Mouse (Mus musculus): ENCODE measurements around the gene Mllt3. TPM values are rescaled to one million over a fixed set of nuclear protein-coding genes. Genes with fewer than 3 reads are reported as not detected.

Gene Mllt3
- polyA plus RNA-seq, 1 experiment = 64.2 TPM

DNA sequence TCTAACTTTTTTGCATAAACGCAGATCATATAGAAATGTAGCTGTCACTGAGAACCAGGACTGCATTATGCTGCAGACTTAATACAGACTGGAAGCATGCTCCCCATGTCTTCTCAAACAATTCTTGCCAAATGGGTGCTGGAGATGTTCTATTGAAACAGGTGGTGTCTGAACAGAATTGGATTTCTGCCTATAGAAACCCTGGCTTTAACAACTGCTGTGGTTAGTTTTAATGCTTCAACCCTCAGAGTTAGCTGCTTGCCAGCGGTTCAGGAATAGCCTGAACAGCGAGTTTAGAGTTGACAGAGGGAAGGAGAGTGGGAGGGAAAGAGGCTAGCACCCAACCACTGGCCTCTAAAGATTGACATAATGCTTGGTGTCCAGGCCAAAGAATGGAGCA lies 166.6 kb downstream of the Mllt3 start:
- peak; percentile 46 for DNase-seq (ENCODE audit: low read depth)
- TF ChIP-seq CTCF (IDR thresholded peaks at IDR 0.05; ENCODE audit: borderline replicate concordance, extremely low read depth, insufficient read depth, insufficient read length) (no peak), POLR2A (IDR thresholded peaks at IDR 0.05; ENCODE audit: borderline replicate concordance, extremely low read depth, insufficient read depth, insufficient read length, poor library complexity, severe bottlenecking) (no peak)

DNA sequence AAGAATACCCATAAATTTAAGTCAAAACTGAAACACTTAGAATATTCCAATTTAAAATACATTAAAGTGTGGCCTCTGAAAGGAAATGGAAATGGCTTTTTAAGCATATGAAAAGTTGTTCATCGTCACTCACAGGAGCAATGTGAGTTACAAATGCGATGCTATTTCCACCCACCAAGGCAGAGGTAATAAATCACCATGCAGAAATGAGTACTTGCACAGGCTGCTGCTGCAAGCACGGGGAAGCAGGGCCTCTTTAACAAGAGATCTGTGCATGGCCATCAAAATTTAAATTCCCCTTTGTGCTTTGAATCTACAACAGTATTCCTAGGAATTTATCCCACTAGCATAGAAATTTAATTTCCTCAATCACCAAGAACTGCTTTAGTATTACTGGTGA lies 167.3 kb downstream of the Mllt3 start:
- no peak for TF ChIP-seq CTCF (IDR thresholded peaks at IDR 0.05; ENCODE audit: borderline replicate concordance, extremely low read depth, insufficient read depth, insufficient read length)
- TF ChIP-seq POLR2A (IDR thresholded peaks at IDR 0.05; ENCODE audit: borderline replicate concordance, extremely low read depth, insufficient read depth, insufficient read length, poor library complexity, severe bottlenecking) = no peak
- no peak for DNase-seq (ENCODE audit: low read depth)

DNA sequence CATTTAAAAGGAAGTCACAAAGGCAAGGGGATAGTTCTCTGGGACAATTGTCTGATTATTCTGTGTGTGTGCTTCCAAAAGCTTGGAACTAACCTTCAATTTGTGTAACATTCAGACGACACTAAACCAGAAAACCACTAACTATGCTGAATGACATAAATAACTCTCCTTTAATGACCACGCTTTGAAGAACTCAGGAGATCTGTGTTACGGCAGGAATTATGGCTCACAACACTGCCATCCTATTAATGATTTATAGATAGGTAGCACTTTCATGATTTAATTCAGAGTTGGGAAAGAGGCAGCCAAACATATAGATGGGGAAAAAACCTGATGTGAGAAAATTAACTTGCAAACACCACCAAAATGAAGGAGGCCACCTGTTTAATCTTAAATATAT lies 168.1 kb downstream of the Mllt3 start:
- DNase-seq (ENCODE audit: low read depth) = no peak
- TF ChIP-seq CTCF (IDR thresholded peaks at IDR 0.05; ENCODE audit: borderline replicate concordance, extremely low read depth, insufficient read depth, insufficient read length) (no peak), POLR2A (IDR thresholded peaks at IDR 0.05; ENCODE audit: borderline replicate concordance, extremely low read depth, insufficient read depth, insufficient read length, poor library complexity, severe bottlenecking) (no peak)

DNA sequence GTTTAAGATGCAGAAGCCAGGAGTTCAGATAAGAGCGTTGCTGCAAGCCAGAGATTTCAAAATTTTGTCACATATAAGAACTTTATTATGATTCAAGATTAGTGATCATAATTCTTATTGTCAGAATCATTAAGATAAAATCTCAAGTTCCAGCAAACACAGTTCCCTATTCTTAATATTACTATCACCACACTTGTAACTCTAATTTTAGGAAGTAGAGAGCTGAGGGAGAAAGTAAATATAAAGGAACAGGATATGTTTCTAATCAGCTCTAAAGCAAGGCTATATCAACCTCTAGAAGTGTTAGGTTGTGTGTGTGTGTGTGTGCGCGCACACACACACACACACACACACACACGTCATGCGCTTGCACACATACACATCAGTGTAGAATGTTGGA lies 170.0 kb downstream of the Mllt3 start:
- TF ChIP-seq CTCF (IDR thresholded peaks at IDR 0.05; ENCODE audit: borderline replicate concordance, extremely low read depth, insufficient read depth, insufficient read length) = no peak
- TF ChIP-seq POLR2A (IDR thresholded peaks at IDR 0.05; ENCODE audit: borderline replicate concordance, extremely low read depth, insufficient read depth, insufficient read length, poor library complexity, severe bottlenecking) = no peak

DNA sequence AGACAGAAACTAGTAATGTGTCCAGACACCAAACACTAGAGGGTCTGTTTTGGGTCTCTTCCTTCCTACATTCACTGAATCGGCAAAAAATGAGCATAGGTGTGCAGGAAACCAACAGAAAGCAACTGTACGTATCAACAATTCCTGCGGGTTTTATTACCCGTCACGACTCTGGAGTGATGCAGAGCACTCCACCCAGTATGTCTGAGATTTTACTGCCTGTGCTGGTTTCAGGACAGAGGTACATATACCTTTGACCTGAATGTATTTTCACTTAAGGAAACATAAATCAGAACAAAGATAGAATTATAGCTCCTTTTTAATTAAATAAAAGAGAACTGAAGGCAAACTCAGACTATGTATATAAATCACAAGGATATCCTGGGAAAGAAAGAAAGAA lies 172.4 kb downstream of the Mllt3 start:
- TF ChIP-seq CTCF (IDR thresholded peaks at IDR 0.05; ENCODE audit: borderline replicate concordance, extremely low read depth, insufficient read depth, insufficient read length) = no peak
- TF ChIP-seq POLR2A (IDR thresholded peaks at IDR 0.05; ENCODE audit: borderline replicate concordance, extremely low read depth, insufficient read depth, insufficient read length, poor library complexity, severe bottlenecking) = no peak

More for the DNA sequence above, 170.0 kb downstream of the Mllt3 start:
- DNase-seq (ENCODE audit: low read depth) = no peak

DNA sequence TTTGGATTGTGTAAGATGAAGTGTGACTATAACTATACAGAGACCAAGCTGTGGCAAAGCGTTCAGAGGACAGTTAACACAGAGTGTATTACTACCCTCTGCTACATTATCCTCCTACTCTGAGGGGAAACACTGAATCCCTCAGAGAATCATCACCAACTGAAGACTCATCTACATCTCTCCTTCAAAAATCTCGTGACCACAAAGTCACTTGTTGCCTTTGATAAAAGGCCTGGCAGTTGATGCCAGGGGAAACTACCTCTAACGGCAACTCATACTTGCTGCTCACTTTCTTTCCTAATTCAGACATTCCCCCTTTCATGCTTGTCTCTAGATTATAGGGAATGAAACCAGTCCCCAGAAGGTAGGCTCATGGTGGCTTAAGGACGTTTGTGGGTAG lies 174.0 kb downstream of the Mllt3 start:
- no peak for DNase-seq (ENCODE audit: low read depth)
- no peak for TF ChIP-seq CTCF (IDR thresholded peaks at IDR 0.05; ENCODE audit: borderline replicate concordance, extremely low read depth, insufficient read depth, insufficient read length)
- no peak for TF ChIP-seq POLR2A (IDR thresholded peaks at IDR 0.05; ENCODE audit: borderline replicate concordance, extremely low read depth, insufficient read depth, insufficient read length, poor library complexity, severe bottlenecking)

More for the DNA sequence above, 172.4 kb downstream of the Mllt3 start:
- no peak for DNase-seq (ENCODE audit: low read depth)

DNA sequence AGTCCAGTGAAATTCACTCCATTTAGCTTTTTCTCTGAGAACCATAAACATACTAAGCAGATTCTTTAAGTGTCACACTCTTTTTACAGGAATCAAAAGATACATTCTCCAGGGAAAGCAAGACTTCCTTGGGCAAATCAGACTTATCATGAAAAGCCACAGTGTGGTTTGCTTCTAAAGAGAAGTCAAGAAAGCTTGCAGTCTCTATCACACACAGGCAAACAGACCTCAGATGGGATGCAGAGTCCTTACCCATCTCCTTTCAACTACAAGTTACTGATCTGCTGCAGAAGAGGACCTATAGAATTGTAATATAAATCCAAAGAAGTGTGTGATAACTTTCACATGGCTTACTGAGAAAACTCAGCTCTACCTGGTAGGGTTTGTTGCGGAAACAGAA lies 175.2 kb downstream of the Mllt3 start:
- TF ChIP-seq POLR2A (IDR thresholded peaks at IDR 0.05; ENCODE audit: borderline replicate concordance, extremely low read depth, insufficient read depth, insufficient read length, poor library complexity, severe bottlenecking) = no peak
- TF ChIP-seq CTCF (IDR thresholded peaks at IDR 0.05; ENCODE audit: borderline replicate concordance, extremely low read depth, insufficient read depth, insufficient read length) = no peak
- no peak for DNase-seq (ENCODE audit: low read depth)

DNA sequence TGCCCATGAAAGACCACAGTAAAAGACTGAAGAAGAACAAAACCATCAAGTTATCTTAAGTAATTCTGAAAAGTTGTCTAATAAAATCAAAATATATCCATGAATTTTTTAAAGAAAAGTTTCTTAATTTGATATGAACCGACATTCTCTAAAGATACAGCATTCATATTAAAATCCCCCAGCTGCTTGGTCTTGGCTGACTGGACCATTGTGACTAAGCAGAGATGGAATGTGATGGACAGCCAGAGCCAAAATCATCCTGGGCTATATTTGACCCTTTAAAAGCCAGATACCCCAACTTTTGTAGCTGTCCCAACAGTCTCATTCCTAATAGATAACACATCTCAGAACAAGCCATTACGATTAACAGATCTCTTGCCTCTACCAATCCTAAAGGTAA lies 180.7 kb downstream of the Mllt3 start:
- TF ChIP-seq CTCF (IDR thresholded peaks at IDR 0.05; ENCODE audit: borderline replicate concordance, extremely low read depth, insufficient read depth, insufficient read length) = no peak
- no peak for TF ChIP-seq POLR2A (IDR thresholded peaks at IDR 0.05; ENCODE audit: borderline replicate concordance, extremely low read depth, insufficient read depth, insufficient read length, poor library complexity, severe bottlenecking)
- no peak for DNase-seq (ENCODE audit: low read depth)

DNA sequence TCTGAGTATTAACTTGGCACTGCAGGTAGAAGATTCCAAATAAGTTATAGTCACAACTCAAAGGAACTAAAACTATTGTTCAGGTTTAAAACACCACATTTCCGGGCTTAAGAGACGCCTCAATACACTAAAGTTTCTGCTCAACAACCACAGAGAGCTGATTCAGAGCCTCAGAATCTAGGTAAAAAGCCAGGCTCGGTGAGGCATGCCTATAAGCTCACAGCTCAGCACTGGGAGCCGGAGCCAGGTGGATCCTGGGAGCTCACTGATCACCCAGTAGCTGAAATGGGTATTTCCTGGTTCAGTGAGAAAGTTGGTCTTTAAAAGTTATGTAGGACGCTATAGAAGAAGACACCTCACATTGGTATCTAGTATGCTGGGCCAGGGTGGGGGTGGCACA lies 183.1 kb downstream of the Mllt3 start:
- TF ChIP-seq CTCF (IDR thresholded peaks at IDR 0.05; ENCODE audit: borderline replicate concordance, extremely low read depth, insufficient read depth, insufficient read length) = no peak
- no peak for TF ChIP-seq POLR2A (IDR thresholded peaks at IDR 0.05; ENCODE audit: borderline replicate concordance, extremely low read depth, insufficient read depth, insufficient read length, poor library complexity, severe bottlenecking)
- DNase-seq (ENCODE audit: low read depth) = no peak

DNA sequence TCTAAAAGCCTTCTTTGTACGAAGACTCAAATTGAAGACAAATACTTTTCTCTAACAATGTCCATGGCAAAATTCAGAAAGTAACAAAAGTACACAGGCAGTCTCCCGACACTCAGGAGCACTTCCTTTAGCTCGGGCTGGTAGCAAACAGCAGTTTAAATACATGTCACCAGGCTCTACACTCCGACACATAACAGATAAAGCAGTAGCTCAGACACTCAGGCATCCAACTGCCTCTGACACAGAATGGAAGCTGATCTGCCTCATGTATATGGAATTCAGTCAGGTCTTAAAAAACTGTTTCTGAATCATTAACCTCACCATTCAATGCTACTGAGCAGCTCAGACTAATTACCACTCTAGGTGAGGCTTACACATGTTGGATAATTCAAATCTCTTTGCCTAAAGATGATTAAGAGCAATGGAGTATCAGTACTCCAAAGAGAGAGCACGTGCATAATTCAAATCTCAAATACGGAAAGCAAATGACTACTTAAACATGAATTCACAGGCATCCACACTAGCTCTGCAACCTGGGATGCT lies 188.4 kb downstream of the Mllt3 start:
- DNase-seq (ENCODE audit: low read depth) = peak; percentile 53
- TF ChIP-seq POLR2A (IDR thresholded peaks at IDR 0.05; ENCODE audit: borderline replicate concordance, extremely low read depth, insufficient read depth, insufficient read length, poor library complexity, severe bottlenecking) (no peak), CTCF (IDR thresholded peaks at IDR 0.05; ENCODE audit: borderline replicate concordance, extremely low read depth, insufficient read depth, insufficient read length) (no peak)

DNA sequence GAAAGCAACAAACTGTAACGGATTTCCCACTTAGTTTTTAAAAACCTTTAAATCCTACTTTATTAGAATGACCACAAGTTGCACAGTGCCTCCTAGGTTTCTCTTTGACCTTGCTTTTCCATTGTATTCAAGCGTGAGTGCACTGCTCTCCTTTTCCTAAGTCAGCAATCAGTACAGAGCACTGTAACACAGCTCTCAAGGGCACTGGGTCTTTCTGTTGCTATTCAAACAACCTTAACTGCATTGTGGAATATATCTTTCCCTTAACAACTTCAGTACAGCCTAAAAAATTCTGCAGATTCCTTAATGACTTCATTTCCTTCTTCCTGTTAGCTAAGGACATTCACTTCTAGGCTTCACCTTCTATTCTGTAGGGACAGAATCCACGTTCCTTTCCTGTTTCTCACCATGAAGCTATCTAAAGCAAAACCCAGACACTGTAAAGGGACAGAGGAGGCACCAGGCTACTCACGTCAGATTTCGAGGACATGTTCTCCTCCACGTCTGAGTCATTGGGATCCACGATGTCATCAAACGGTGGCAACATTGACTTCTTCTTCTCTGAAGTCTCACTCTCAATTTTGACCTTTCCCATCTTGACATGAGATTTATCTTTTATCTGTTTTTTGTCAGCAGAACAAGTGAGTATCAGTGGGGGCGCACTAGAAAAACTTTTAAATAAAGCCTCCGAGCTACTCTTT lies 192.8 kb downstream of the Mllt3 start:
- DNase-seq (ENCODE audit: low read depth) = no peak
- TF ChIP-seq CTCF (IDR thresholded peaks at IDR 0.05; ENCODE audit: borderline replicate concordance, extremely low read depth, insufficient read depth, insufficient read length) (no peak), POLR2A (IDR thresholded peaks at IDR 0.05; ENCODE audit: borderline replicate concordance, extremely low read depth, insufficient read depth, insufficient read length, poor library complexity, severe bottlenecking) (no peak)

DNA sequence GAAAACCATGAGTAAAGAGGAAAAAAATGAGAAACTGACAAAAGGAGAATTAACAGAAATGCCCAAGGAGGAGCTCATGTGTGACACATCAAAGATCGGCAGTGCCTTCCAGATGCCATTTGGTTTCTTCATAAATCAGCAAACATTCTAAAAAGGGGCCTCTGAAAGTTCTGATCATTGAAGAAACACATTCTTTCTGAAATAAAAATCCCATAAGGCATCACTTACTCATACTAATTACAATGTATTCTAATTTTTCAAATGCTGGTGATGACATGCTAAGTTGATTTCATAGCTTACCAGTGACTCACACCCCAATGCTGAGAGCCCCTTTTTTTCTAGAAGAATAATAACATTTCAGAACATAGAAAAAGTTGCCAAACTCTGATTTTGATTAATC lies 194.4 kb downstream of the Mllt3 start:
- no peak for DNase-seq (ENCODE audit: low read depth)
- TF ChIP-seq CTCF (IDR thresholded peaks at IDR 0.05; ENCODE audit: borderline replicate concordance, extremely low read depth, insufficient read depth, insufficient read length) (no peak), POLR2A (IDR thresholded peaks at IDR 0.05; ENCODE audit: borderline replicate concordance, extremely low read depth, insufficient read depth, insufficient read length, poor library complexity, severe bottlenecking) (no peak)
